Mouse (Mus musculus) left cerebral cortex, postnatal 10 days (tissue): Measurements from ENCODE around the gene Prf1. TPM values are rescaled to one million over a fixed set of nuclear protein-coding genes. Genes with fewer than 3 reads are reported as not detected.
A peak's percentile ranks its signal among the peaks of the same experiment; 100 is the strongest.

Source experiments
- DNase-seq, 2 experiments: peaks; one replicate each; pipeline ENCODE4 v3.0.0; 2021 to 2022; ENCODE audit warnings: low spot score in 2 of 2, mixed read lengths in 1 of 2; ENCODE audit errors: extremely low spot score in 1 of 2
- intact Hi-C: fragments of 180-260 bp; cut with DNase I; formaldehyde crosslinking; loops from one replicate; pipeline ENCODE4 v1.15.1; 2025
- total RNA-seq, 2 experiments: library from RNA; stranded (reverse); gene quantifications; 2 replicates each; pipeline ENCODE4 v1.2.3; 2021

Prf1 gene
- not detected for total RNA-seq

GRCm38 (mm10) chr10:61297477-61297876 is at the start of gene Prf1:
Prf1 (plus strand) TSS chr10:61297833.
- DNase-seq = no peak
- intact Hi-C loops = no loop called here

- intact Hi-C loops = no loop called here
- DNase-seq = no peak
These were observed 49.0 kb upstream of the Prf1 start for GRCm38 (mm10) chr10:61248596-61249114.

GRCm38 (mm10) chr10:61249951-61250350 is 47.7 kb upstream of the Prf1 start:
- intact Hi-C loops = no loop called here
- DNase-seq = no peak

- intact Hi-C loops = no loop called here
- DNase-seq = peak in 1 of 2 experiments; percentile 44
These were observed 42.9 kb upstream of the Prf1 start for GRCm38 (mm10) chr10:61254761-61255160.

GRCm38 (mm10) chr10:61255190-61255589 is 42.4 kb upstream of the Prf1 start:
- DNase-seq = no peak
- intact Hi-C loops = no loop called here

GRCm38 (mm10) chr10:61256665-61257064 is 41.0 kb upstream of the Prf1 start:
- DNase-seq = no peak
- intact Hi-C loops = no loop called here

- no peak for DNase-seq
- intact Hi-C loops = no loop called here
These were observed 39.5 kb upstream of the Prf1 start for GRCm38 (mm10) chr10:61258131-61258530.

GRCm38 (mm10) chr10:61261229-61262156 is 36.1 kb upstream of the Prf1 start:
- intact Hi-C loops = no loop called here
- DNase-seq = no peak

GRCm38 (mm10) chr10:61263606-61264005 is 34.0 kb upstream of the Prf1 start:
- DNase-seq = no peak
- intact Hi-C loops = no loop called here

GRCm38 (mm10) chr10:61267378-61267777 is 30.3 kb upstream of the Prf1 start:
- no peak for DNase-seq
- intact Hi-C loops = no loop called here

- DNase-seq = no peak
- intact Hi-C loops = no loop called here
These were observed 25.5 kb upstream of the Prf1 start for GRCm38 (mm10) chr10:61272089-61272626.

- DNase-seq = no peak
- intact Hi-C loops = no loop called here
These were observed 25.0 kb upstream of the Prf1 start for GRCm38 (mm10) chr10:61272631-61273030.

GRCm38 (mm10) chr10:61273081-61273843 is 24.4 kb upstream of the Prf1 start, which contains the start of gene Adamts14:
Adamts14 (minus strand) TSS chr10:61273438.
- intact Hi-C loops = no loop called here
- peak in 1 of 2 experiments; percentile 47 for DNase-seq

GRCm38 (mm10) chr10:61273844-61274215 is 23.8 kb upstream of the Prf1 start:
- intact Hi-C loops = no loop called here
- no peak for DNase-seq

- intact Hi-C loops = no loop called here
- no peak for DNase-seq
These were observed 23.1 kb upstream of the Prf1 start for GRCm38 (mm10) chr10:61274532-61274931.

GRCm38 (mm10) chr10:61275669-61276110 is 21.9 kb upstream of the Prf1 start:
- intact Hi-C loops = loop anchor here (5.0 kb wide), 1 partner anchor 57 kb away; no protein-coding TSS in a partner anchor
- no peak for DNase-seq

GRCm38 (mm10) chr10:61277051-61277450 is 20.6 kb upstream of the Prf1 start:
- DNase-seq = no peak
- intact Hi-C loops = loop anchor here (5.0 kb wide), 1 partner anchor 55 kb away; no protein-coding TSS in a partner anchor

GRCm38 (mm10) chr10:61277918-61278674 is 19.5 kb upstream of the Prf1 start:
- peak in 1 of 2 experiments; percentile 70 for DNase-seq
- intact Hi-C loops = loop anchor here (5.0 kb wide), 1 partner anchor 54 kb away; no protein-coding TSS in a partner anchor
